Mouse (Mus musculus) testis, adult 2 months (tissue): Measurements from ENCODE around the gene Ccdc43. TPM values are rescaled to one million over a fixed set of nuclear protein-coding genes. Genes with fewer than 3 reads are reported as not detected.

Source experiments
- H3K27ac ChIP-seq: fragments of 200-500 bp; 2 replicates; pipeline ENCODE4 v1.5.1; 2012; ENCODE audit warnings: low read depth, low read length; ENCODE audit not compliant: control insufficient read depth, insufficient read depth
- H3K27me3 ChIP-seq: fragments of 200-500 bp; 2 replicates; pipeline ENCODE4 v1.6.1; 2012; ENCODE audit warnings: mild to moderate bottlenecking, low read length, moderate library complexity; ENCODE audit not compliant: control insufficient read depth, insufficient read depth
- H3K36me3 ChIP-seq: fragments of 200-500 bp; 2 replicates; pipeline ENCODE4 v1.6.1; 2012; ENCODE audit warnings: mild to moderate bottlenecking, low read length; ENCODE audit not compliant: control insufficient read depth, insufficient read depth
- H3K4me1 ChIP-seq: fragments of 200-500 bp; 2 replicates; pipeline ENCODE4 v1.6.1; 2012; ENCODE audit warnings: low read length; ENCODE audit not compliant: control insufficient read depth, insufficient read depth
- H3K4me3 ChIP-seq: fragments of 200-500 bp; 2 replicates; pipeline ENCODE4 v1.5.1; 2012; ENCODE audit warnings: low read depth, mild to moderate bottlenecking, low read length, moderate library complexity, mixed read lengths; ENCODE audit not compliant: control insufficient read depth
- CTCF ChIP-seq: fragments of 200-500 bp; IDR thresholded peaks from 2 replicates; pipeline ENCODE4 v1.5.1; 2012; ENCODE audit warnings: low read depth, mild to moderate bottlenecking, inconsistent platforms, low read length, moderate library complexity; ENCODE audit not compliant: control insufficient read depth, insufficient read depth, insufficient replicate concordance
- POLR2A ChIP-seq: fragments of 200-500 bp; IDR thresholded peaks from 2 replicates; pipeline ENCODE4 v1.6.1; 2012; ENCODE audit warnings: low read depth, mild to moderate bottlenecking, inconsistent platforms, low read length, moderate library complexity; ENCODE audit not compliant: control insufficient read depth
- polyA plus RNA-seq: library from polyadenylated mRNA; depleted of rRNA; stranded (reverse); fragments of >200 nt; gene quantifications from 2 replicates; pipeline ENCODE4 v1.2.3, GENCODE M21; 2012; rRNA removed

The Ccdc43 gene
- polyA plus RNA-seq, 1 experiment, result 7.4 TPM

DNA sequence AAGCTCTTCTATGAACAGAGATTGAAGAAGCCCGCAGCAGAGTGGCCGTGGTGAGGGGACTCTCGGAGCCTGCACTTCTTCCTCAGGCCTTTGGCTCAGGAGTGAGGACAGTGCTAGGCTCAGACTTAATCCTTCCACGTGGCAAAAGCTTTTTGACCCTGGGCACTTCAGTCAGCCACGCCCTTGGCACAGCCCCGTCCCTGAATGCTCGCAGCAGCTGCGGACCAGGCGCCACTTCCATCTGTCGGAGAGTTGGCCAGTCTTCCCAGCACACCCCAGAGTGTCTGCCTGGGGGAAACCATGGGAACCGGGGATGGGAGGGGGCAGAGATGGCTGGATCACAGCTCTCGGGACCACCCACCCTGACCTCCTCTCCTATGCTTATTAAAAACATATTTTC lies 60.7 kb downstream of the Ccdc43 start:
- Histone ChIP-seq H3K4me1 (peaks cover 11% of the 10 kb centered on the region), H3K36me3 (no peaks in the 10 kb centered on the region), H3K4me3 (no peak overlapping the region), H3K27ac (no peak overlapping the region), H3K27me3 (no peaks in the 10 kb centered on the region)
- no peak for TF ChIP-seq CTCF
- TF ChIP-seq POLR2A, result no peak

Other genes with a start within 250 kb of the Ccdc43 start
- gene Itga2b, start 227.7 kb downstream of the Ccdc43 start, polyA plus RNA-seq, result 3.4 and 5.2 TPM in 2 replicates
- 15.4 and 16.7 TPM in 2 replicates for gene Gpatch8, start 141.4 kb downstream of the Ccdc43 start, polyA plus RNA-seq
- 0.40 and 0.51 TPM in 2 replicates for gene Gm11627, start 118.3 kb downstream of the Ccdc43 start, polyA plus RNA-seq
- 1.1 and 2.0 TPM in 2 replicates for gene Fzd2, start 93.4 kb downstream of the Ccdc43 start, polyA plus RNA-seq
- gene Meioc, start 34.1 kb downstream of the Ccdc43 start, polyA plus RNA-seq, result 36.1 and 38.8 TPM in 2 replicates
- gene Adam11, start 63.7 kb upstream of the Ccdc43 start, polyA plus RNA-seq, result 12.9 and 14.8 TPM in 2 replicates
- 9.9 and 10.1 TPM in 2 replicates for gene Gjc1, start 121.9 kb upstream of the Ccdc43 start, polyA plus RNA-seq
- gene Higd1b, start 138.1 kb upstream of the Ccdc43 start, polyA plus RNA-seq, result 1.0 and 1.3 TPM in 2 replicates
- 72.5 and 83.8 TPM in 2 replicates for gene Eftud2, start 183.2 kb upstream of the Ccdc43 start, polyA plus RNA-seq
- 19.8 and 22.9 TPM in 2 replicates for gene Ccdc103, start 183.4 kb upstream of the Ccdc43 start, polyA plus RNA-seq
- gene Fam187a, start 187.4 kb upstream of the Ccdc43 start, polyA plus RNA-seq, result 18.7 and 19.2 TPM in 2 replicates
- 0.32 and 0.62 TPM in 2 replicates for gene Gfap, start 203.1 kb upstream of the Ccdc43 start, polyA plus RNA-seq
- gene Kif18b, start 227.3 kb upstream of the Ccdc43 start, polyA plus RNA-seq, result 25.9 and 26.7 TPM in 2 replicates
- gene C1ql1, start 248.9 kb upstream of the Ccdc43 start, polyA plus RNA-seq, result 0.77 and 0.80 TPM in 2 replicates